Mouse (Mus musculus): ENCODE data around the gene Rps6kc1.

Rps6kc1 gene

DNA sequence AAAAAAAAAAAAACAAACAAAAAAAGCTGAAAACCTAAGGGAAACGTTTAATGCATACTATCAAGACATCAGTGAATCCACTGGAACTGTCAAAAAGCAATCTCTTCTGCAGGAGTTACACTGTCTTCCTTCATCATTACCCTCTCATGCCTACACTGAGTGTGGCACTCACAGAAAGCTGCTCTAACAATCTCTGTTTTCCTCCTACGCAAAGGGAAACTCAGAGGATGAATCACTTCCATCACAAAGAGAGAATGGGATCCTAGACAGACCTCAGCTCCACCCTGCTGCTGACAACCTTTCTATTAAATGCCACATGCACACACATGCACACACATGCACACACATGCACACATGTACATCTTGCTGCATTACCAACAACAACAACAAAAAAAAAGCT is 75.5 kb downstream of the Rps6kc1 start:
- DNase-seq (ENCODE audit: low spot score in 2 of 2), result no peak

DNA sequence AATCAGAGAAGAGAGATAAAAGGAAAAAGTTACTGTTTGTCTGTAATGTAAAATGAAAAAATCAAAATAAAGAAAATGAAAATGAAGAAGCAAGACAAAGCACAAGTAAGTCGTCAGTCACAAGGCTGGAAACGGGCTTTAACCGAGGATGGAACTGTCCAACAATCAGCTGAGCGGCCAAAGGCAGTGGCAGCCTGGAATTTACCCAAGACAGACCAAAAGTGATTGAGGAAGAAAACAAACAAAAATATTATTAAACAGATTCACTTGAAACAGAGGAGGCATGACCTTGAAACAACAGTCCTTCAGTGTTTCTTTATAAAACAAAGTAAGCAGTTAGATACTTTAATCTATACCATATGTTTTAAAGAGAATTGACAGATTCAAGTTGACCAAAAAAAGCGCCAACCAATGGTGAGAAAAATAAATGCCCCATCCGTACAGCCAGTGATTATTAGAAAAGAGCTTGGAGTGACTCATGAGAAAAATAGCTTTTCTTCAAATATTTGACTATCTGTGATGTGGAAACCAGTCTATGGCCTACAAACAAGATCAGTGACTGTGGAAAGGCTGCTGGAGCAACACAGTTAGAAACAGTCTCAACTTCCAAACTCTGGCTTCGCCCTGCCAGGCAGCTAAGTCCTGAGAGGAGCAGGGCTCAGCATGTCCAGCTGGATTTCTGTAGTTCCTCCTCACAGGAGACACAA is 77.2 kb downstream of the Rps6kc1 start:
- no peak for DNase-seq (ENCODE audit: low spot score in 2 of 2)

DNA sequence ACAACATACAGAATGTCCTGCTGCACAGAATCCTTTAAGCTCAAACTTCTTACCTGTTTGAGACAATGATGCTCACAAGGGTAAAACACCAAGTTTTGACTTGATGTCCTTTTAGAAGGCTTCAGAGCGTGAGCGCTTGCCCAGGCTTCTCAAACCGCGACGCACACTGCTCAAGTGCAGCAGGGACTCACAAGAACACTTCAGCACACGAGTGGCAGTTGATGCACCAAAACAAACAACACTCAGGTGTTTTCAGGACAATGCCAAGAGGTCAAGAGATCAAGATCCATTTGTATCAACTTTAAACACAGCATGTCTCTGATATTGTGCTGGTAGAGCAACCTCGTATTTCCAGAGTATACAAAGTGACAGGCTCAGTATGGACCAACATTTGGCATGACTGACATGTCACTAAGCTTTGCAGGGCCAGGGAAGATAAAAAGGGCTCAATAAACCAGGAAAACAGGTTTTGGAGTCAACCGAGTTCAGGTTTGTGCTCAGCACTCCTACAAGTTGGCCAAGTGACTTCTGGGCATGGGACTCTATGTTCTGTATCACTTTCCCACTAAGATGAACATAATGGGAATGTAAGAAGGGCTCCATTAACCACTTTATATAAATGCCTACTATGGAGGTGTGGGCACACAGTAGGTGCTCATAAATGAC is 78.5 kb downstream of the Rps6kc1 start:
- no peak for DNase-seq (ENCODE audit: low spot score in 2 of 2)

DNA sequence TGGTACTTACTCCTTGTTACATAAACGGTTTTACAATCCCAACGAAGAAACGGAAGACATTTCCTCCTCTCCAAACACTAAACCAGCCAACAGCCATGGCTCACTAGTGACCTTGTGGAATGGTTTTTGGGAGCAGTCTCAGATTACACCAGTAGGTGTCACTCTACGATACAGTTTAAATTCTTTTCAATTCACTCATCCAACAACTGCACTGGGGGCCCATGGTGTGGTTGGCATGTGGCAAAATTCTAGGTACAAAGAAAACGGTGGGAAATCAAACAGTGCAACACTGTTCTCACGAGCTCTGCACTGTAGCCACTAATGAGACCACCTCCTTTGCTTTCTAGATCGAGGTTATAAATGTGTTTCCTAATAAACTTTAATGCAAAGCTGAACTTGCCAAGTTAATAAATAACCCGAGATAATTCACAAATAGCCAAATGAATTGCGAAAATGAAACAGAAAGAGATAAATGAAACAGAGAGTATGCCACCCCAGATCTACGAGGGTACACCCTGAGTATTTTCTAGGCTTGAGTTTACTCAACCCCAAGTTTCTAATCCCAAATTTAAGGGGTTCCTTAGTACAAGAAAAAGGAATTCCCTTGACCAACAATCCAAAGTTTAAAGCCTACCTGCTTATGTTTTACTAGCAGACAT is 79.6 kb downstream of the Rps6kc1 start:
- DNase-seq (ENCODE audit: low spot score in 2 of 2), result peak; percentile 63 to 76

DNA sequence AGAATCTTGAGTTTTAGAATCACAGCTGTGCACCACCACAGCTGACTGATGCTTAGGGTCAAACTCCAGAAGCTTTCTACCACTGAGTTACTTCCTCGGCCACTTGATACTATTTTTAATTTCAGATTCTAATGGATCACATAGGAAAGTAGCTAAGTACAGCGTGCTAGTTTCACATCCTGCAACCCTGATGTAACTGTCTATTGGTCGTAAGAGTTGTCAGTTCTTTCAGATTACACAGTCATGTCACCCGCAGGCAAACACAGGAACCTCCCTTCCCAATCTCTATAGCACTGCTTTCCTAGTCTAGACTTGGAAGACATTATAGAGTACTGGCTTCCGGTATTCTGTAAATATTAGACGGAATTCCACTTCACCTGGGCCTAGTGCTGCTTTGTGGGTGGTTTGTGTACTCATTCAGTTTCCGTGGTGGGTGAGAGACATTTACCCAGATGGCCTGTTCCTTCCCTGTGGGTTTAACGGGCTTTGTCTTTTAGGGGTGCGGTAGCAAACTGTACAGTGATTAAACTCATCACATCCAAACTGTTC is 85.0 kb downstream of the Rps6kc1 start:
- DNase-seq (ENCODE audit: low spot score in 2 of 2), result no peak

DNA sequence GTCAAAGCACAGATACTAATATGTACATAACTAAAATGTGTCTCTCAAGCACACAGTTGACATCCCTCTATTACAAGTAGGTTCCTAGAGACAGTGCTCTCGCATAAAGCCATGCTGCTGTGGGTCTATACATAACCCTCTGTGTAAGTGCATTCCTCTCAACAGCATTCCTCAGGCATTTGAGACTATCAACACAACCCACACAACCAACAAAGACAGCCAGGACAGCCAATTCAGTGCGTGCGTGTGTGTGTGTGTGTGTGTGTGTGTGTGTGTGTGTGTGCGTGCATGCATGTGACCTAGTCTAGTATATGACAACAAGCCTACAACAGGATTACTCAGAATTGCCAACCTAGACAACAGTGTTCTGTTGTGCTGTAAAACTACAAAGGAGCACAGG is 87.8 kb downstream of the Rps6kc1 start:
- DNase-seq (ENCODE audit: low spot score in 2 of 2), result no peak

DNA sequence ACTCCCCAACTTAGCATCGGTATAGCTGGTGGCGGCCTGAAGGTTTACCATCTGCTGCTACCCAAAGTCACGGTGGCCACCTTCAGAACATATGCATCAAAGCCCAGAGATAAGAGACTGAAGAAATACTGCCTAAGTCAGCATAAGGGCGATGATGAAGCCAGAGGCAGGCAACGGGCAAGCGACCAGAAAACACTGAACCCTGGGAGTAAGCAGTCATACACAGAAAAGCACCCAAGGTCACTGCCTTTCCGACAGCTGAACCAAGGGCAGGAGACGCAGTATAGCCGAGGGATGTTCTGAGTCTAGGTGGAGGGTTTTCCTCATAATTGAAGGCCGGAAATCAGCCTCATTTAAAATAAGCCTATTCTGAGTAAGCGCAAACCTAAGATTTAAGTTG is 95.4 kb downstream of the Rps6kc1 start:
- no peak for DNase-seq (ENCODE audit: low spot score in 2 of 2)

DNA sequence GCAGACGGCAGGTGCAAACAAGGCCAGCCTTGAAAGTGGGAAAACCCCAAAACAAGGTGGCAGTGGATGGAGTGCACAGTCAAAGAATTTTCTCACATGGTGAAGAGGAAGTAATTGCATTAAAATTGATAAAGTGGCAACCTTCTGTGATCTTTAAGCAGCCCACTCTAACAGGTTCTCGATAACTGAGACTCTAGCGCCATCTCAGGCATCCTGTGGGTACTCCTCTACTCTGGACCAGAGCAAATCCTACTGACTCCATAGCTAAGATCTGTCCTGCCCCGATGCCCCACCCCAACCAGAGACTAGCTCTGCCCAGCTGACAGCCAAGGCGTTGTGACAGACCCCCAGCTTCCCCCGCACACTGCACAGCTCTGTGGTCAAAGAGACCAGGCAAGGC is 101.2 kb downstream of the Rps6kc1 start:
- no peak for DNase-seq (ENCODE audit: low spot score in 2 of 2)

DNA sequence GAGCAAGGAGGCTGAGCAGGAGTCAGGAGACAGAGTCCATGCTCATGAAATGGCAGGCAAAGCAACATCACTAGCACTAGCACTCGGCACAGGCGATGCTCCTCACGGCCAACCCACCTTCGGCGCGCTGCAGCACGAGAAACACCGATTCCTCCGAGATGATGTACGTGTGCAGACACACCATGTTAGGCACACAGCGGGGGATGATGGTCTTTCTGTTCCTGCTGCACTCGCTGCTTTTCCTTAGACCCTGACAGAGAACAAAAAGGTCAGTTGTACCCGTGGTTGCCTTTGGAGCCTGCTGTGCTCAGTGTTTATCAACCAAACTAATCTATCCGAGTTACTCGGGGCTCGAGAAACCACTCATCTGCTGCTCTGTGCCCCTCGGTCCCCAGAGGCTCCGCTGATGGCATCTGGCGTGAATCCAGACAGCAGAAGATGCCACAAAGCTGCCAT is 102.8 kb downstream of the Rps6kc1 start:
- DNase-seq (ENCODE audit: low spot score in 2 of 2), result no peak

DNA sequence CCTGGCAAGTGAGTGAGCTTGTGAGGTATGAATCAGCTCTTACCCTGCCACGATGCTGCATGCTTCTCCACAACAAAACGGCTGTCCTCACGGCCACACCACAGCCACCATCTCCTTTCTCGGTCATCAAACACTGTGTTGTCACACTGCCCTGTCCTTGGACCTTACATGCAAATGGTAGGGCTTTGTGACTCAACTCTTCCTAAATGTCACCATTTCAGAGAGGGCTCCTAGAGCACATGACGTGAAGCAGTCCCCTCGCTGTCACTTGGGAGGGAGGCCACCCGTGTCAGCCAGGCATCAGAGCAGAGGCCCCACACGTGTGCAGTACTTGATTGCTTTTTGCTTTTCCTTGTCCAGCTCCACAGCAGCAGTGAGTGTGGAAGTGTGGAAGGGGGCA is 104.8 kb downstream of the Rps6kc1 start:
- DNase-seq (ENCODE audit: low spot score in 2 of 2), result no peak

DNA sequence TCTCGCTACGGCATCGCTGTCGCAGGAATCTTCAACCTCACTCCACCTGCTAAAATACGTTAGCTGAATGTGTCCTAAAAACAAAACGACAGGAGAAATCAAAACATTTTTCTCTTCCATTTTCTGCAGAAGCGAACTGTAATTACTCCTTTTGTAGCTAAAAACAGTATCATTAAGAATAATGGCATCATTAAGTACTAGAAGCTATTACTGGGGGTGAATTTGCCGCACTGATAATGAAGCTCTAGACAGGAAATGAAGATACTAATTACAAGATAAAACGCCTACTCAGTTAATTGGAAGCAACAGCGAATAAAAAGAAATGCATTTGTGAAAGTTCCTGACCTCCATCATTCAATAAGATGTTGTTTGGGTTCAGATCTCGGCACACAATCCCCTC is 112.9 kb downstream of the Rps6kc1 start:
- DNase-seq (ENCODE audit: low spot score in 2 of 2), result no peak

DNA sequence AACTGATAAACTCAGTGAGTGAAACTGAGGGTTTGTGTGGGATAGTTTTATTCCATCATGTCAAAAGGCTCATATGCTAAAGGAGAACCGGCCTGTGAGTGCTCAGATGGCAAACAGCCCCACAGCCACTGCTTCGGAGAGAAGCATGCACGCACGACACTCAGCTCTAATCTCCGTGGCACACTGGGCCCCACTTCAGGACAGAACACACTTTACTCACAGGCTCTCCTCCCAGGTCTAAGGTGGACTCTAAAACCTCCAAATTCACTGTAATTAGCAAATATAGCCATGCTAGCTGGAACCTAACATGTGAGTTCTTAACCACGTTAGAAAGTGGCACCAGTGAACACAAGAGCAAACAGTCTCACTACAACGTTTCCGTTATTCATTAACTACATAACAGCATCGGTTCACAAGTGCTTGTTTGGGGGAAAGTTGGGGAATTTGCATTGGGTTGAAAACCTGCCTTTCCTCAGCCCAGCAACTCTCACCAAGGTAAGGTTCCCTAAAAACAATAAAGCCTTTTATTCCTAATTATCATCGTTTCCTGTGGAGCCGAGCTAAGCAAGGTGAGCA is 114.0 kb downstream of the Rps6kc1 start:
- no peak for DNase-seq (ENCODE audit: low spot score in 2 of 2)

DNA sequence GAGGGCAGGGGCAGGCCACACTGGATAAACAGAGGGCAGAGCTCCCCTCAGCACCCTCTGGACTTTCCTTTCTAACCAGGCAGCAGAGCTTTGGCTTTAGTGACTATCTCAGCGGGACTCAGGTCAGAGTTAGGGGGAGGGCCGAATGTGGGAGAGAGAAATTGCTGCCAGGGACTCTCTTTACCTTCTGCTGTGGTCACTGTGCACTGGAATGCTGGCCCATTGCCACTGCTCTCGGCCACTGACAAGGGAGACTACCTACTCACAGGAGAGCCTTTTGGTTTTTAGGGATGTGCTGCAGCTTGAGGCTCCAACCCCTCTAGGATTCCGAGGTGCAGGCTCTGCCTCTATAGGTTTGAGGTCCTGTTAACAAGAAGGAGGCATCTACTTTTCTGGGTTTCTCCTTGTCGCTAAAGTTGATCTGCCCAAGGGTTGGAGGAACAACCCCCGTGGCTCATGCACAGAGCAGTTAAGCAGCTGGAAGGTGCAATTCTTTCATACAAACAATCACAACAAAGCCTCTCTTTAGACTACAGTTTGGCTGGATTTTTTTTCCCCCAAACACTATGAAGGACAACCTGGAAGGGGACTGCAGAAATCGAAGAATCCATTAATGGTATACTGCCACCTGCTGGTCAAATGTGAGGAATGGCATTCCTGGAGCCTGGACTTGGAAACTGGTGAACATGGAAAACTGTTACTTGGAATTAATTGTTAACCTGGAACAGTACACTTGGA is 114.7 kb downstream of the Rps6kc1 start:
- DNase-seq (ENCODE audit: low spot score in 2 of 2), result peak; percentile 65 to 66

DNA sequence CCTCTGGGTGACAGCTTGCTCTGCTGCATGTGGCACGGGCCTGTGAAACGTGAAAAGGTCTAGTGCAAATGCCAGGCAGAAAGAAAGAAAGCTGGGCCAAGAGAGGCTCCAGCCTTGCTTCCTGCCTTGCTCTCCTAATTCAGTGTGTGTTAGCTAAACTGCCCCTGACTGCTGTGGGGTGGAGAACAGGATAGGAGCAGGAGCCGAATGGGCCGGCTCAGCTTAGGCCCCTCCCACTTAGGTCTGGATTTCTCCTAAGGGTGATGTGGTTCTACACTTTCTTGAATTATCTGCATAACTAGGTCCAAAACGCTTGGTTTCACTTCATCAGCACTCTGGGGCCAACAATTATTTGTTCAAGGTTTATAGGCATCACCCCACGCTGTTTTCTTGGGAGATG is 119.9 kb downstream of the Rps6kc1 start:
- no peak for DNase-seq (ENCODE audit: low spot score in 2 of 2)

DNA sequence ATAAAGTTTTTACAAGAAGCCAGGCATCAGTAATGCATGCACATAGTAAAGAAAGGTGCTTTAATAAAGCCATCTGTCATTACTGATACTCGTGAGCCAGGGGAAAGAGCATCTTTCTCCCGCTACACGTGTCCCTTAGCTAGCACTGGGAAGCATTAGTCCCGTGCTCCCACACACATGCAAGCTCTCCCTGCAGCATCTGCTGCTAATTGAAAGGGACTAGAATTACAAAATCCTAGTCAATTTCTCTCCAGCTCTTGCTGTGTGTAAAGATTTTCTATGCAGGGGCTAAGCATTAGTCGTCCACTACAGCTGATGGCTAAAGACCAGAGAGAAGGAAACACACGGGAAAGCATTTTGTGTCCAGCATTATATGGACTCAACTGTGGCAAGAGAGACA is 120.8 kb downstream of the Rps6kc1 start:
- no peak for DNase-seq (ENCODE audit: low spot score in 2 of 2)

DNA sequence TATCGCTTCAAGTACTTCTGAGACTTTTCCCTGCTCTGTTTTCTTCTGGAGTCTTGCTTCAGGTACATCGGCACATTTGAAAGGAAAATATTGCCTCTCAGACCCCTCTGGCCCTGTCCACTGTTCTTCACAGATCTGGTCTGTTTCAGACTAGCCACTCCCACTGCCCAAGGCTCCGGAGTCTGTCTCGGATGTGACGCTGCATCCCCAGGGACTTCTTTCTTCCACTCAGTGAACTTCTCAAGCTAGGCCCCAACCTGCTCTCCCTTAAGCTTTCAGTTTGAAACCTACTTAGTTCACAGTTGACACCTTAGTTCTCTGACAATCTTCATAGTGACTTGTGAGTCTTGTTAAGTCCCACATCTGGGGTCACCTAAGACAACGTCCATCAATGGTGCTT is 133.9 kb downstream of the Rps6kc1 start:
- DNase-seq (ENCODE audit: low spot score in 2 of 2), result no peak

DNA sequence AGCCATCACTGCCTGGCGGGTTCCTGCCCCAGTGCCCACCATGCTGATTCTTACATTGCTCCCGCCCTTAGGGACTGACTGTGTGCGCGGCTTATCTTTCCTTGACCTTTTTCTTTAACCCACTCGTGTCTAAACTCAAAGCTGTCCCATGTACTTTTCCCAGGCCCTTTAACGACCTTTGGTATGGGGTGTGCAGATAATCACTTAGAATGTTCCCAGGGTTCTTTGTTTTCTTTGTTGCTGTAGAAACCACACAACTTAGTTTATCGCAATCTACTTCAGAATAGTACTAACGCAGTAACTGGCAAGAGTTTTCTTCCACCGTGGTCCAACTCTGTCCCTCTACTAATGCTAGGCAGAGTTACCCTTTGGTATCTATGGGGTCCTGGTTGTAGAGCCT is 135.3 kb downstream of the Rps6kc1 start:
- DNase-seq (ENCODE audit: low spot score in 2 of 2), result no peak

DNA sequence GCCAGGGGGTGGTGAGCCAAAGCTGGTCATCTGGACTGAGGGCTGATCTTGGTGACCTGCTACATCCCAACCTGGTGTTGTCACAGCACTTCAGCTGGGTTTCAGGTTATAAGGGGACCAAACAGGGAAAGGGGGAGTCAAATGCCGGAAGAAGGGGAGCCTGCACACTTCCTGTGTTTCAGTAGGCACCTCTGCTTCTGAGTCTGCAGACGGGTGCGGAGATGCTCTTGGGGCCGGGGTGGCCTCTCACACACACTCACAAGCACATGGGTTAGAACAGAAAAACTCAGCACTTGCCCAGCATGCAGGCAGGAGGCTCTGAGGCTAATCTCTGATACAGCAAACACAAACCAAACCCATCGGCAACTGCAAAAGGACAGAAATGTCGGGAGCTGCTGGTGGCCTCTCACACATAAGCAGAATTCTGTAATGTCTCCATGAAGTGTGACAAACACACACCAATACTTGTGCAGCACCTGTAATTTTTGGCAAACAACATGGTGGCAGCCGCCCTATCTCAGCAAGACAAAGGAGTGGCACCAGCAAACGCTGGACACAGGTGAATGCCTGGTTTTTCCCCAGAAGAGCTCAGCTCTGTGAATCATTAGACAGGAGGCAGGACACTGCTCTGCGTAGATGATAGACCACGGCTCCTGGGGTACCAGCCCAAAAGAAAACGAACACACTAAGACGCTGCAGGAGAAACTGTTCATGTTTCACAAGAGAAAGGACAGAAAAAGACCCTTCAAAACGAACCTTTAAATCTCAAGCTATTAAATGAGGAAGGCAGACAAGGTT is 139.3 kb downstream of the Rps6kc1 start:
- no peak for DNase-seq (ENCODE audit: low spot score in 2 of 2)

DNA sequence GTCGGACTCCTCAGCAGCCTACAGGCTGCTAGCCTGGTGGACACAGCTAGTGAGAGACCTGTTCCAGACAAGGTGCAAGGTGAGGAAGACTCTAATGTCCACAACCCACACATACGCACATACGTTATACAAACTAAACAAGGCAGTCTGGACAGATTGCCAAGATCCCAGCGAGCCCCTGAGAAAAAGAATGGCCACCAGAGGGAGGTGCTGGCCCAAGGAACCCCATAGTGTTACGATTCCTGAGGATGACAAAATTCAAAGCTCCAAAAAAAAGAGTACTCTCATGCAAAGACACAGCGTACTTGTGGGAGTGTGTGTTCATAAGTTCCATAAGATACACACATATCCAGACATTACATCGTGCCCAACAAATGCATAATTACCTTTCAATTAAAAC is 141.8 kb downstream of the Rps6kc1 start:
- DNase-seq (ENCODE audit: low spot score in 2 of 2), result no peak

DNA sequence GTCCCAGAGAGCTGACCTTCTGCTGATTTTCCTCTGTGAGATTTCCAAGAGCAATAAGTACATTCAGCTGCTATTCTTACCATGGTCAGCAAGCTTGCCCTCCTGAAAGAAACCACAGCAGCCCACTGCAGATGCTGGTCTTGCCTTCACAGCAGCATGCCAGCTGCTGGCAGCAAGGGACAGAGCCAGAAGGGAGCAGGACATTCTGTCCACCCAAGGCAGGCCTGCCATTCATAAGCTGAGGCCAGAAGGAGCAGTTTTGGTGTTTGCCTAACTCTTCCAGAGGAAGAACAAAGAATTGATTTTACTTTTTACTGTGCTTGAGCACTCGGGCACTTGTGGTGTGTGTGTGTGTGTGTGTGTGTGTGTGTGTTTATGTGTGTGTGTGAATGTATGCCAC is 143.3 kb downstream of the Rps6kc1 start:
- DNase-seq (ENCODE audit: low spot score in 2 of 2), result no peak

DNA sequence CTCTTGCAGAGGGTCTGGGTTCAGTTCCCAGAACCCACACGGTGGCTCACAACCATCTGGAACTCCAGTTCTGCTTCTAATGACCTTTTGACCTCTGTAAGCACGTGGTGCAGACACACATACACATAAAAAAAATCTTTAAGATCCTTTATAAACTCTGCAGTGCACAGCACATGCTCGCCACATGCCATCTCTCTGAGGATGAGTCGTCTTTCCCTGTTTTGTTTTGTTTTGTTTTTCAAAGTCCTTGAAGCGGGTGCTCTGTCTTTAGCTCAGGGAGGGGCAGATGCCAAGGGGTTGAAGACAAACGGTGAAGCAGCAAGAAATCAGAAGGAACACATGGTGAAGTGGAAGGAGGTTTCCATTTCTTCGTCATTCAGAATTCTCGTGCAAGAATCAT is 143.9 kb downstream of the Rps6kc1 start:
- no peak for DNase-seq (ENCODE audit: low spot score in 2 of 2)
